Mouse (Mus musculus) heart, adult 11 months (tissue): ENCODE measurements around the gene Rbm7.

Experiments
- DNase-seq: peaks from one replicate; pipeline ENCODE4 v3.0.0; 2022

Rbm7 gene

DNA sequence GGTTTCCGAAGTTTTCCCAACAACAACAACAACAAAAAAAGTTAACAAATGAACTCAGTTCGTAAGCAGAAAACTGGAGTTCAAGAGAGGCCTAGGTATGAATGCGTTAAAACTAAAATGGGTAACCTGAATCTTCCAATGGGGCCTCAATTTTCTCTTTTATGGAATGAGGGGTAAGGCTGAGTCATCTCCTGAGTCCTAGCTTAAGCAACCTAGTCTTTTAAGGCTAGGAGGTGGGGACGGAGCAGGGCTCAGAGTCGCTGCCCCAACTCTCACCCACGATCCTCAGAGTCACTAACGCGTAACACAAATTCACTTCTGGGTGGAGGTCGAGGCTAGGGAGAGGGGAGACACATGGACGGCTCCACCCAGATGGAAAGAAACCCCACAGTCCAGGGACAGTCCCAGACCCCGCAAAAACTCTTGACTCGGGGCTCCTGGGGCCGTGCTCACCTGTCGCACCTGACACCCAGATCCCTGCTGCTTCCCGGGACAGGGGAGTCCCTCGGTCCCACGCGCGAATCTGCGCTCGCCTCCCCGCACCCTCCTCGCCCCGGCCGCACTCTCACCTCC lies 15.2 kb downstream of the Rbm7 start:
- DNase-seq: no peak

DNA sequence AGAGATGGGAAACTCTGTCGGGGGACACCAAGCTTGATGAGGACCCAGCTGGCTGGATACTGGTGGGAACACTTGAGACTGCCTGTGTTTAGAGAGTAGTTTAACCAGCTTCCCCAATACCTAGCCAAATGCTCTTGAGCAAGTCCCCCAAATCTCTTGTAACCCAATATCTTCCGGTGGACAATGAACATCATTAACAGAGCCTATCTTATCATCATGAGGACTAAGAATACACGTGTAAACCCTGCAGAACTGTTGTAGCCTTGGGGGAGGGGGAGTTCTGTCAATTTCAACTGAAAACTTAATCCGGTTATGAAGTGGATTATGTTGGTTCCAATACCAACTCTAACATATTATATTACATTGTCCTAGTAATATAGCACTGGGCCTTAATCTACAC lies 16.3 kb downstream of the Rbm7 start:
- peak; percentile 71 for DNase-seq

DNA sequence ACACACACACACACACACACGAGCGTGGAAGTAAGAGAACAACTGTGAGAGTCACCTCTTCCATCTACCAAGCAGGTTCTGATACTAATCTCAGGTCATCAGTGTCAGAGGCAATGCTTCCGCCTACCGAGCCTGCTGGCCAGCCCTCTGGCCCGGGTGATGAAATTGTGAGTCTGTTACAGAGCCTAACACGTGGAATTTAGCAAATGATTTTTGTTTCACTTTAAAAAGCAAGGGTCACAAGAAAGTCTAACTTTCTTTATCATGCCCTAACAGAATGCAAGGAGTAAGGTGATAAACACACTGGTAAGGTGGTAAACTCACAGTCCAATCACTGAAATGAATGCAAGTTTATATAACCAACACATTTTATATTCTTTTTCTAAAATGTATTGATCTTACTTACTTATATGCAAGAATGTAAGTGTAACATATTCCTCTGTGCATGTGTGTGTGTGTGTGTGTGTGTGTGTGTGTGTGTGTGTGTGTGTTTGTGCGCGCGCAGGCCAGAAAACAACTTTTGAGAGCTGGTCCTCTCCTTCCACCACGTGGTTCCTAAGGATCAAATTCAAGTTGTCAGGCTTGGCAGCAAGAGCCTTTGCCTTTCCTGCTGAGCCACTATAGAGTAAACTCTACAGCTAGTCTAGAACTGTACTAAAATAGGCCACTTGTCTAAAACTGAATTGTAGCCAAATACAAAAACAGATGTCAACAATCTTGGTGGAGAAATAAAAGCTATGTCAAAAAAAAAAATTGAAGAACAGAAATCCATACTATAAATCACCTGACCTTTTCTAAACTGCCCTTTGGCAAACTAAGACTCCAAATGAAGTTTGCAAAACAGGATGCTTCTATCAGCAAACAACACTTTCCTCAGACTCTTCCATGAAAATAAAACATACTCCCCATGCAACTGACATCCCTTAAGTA lies 18.6 kb downstream of the Rbm7 start:
- peak; percentile 66 for DNase-seq

DNA sequence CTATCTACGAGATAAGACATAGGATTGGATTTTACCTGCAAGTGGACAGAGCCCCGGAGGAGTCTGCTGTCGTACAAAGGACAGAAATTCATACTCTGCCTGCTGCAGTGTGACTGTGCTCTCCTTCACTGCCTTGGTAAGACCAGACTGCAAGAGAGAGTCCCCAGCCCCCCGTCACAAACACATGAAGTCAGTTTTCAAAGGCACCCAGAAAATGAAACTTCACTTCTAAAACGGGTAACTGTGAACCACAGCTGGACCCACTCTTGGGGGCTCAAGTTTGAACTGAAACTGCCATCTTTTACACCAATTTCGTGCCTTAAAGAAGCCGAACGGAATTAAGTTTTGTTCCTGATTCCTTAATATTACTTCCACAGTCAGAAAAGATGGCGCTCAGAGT lies 20.7 kb downstream of the Rbm7 start:
- peak; percentile 84 for DNase-seq

DNA sequence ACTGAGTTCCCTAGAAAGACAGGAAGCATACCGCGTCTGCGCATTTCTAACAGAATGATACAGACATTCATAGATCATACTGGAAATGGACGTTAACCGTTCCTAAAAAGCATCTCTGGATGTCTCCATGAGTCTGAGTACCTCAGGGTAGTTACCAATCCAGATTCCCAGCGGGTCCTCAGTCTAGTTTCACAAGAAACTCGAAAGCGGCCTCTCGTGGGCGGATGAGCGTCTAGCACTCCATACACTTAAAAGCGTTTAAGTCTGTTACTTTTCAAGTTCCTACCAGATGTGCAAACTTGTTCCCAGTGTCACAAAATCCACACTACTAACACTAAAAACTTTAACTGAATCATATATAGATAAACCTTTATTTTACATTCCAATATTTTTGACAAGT lies 22.0 kb downstream of the Rbm7 start:
- peak; percentile 52 for DNase-seq

DNA sequence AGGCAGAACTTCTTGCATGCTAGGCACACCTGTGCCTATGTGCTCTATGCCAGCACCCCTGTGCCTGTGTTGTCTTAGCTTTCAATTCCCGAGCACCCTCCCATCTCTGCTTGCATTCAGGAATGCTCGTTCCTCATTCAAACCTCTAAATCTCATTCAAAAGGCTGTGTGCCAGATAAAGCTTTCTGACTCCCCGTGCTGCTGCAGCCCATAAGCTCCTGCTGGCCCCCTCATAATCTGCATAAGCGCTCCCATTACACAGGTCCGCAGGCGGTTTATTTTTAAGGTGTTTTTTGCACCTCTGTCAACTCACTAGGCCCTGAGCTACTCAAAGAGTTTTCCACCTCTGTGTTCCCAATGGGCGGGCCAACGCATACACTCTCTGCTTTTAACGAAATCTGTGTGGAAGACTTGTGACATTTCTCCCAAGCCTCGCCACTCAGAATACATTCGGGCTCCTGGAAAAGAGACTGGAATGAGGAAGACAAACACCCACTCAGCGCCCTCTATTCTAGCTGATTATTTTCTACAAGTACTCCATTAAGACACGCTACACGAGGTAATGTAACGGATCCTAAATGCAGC lies 22.6 kb downstream of the Rbm7 start:
- DNase-seq: peak; percentile 73

DNA sequence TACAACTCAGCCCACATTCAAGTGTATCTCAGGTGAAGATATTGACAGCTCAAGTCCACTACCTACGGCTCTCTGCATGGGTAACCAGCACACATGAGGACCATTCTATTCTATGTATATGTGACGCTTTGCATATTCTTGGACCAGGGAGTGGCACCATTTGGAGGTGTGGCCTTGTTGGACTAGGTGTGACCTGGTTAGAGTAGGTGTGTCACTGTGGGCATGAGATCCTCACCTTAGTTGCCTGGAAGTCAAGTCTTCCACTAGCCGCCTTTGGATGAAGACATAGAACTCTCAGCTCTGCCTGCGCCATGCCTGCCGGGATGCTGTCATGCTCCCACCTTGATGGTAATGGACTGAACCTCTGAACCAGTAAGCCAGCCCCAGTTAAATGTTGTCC lies 27.6 kb downstream of the Rbm7 start:
- peak; percentile 90 for DNase-seq

DNA sequence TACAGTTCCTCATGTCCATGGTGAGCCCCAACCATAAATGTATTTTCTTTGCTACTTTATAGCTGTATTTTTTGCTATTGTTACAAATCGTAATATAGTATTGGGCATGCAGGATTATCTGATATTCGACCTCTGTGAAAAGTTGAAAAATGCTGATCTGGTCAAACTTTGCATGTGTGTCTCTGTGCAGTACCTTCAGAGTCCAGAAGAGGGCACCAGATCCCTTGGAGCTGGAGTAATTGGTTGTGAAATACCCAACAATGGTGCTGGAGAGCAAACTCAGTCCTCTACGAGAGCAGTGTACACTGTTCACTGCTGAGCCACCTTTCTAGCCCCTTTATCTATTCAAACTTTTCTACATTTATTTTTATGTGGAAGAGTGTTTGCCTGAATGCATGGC lies 28.3 kb downstream of the Rbm7 start:
- DNase-seq: peak; percentile 91

DNA sequence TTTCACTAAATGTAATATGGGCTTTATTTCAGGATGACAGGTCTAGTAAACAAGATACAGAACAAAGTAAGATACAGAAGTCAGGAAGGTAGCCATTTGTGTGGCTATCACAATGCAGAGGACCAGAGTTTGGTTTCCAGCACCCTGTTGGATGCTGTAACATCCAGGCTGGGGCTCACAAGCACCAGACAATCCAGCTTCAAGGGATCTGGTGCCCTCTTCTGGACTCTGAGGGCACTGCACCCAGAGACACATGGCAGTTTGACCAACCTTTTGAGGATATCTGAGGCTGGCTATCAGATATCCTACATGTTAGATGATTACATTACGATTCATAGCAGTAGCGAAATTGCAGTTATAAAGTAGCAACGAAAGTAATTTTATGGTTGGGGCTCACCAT lies 29.4 kb downstream of the Rbm7 start:
- peak; percentile 65 for DNase-seq

DNA sequence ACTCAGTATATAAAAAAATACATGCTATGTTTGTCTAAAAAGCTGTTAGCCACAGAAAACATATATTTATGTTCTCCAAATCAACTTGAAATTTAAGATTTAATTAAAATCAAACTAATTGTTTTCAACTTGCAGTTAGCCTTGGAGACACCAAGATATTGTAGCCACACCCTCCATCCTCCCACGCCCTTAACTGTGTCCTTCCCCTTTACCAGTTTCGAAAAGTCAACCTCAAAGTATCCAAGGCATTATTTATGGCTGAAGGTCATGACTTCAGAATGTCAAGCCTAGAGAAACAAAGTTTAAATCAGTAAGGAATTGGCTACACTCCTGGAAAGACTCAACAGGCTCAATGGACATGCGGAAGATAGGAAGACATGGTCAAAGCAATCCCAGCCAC lies 33.6 kb downstream of the Rbm7 start:
- no peak for DNase-seq

DNA sequence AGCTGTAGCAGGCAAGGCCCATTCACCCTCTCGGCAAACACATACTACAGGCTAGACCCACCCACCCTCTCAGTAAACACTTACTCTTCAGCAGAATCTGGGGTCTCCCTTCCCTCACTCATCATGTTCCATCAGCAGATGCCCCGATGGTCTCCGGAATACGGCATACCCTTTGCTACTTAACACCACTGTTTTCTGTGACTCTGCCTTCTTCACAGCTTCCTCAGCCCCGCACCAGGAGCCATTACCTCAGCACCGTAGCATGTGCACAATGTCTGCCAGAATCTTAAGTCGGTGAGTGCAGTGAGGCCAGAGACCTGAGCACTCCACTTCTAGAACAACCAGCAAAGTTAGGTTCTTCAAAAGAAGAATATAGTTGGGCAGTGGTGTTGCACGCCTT lies 34.4 kb downstream of the Rbm7 start:
- DNase-seq: peak; percentile 64

DNA sequence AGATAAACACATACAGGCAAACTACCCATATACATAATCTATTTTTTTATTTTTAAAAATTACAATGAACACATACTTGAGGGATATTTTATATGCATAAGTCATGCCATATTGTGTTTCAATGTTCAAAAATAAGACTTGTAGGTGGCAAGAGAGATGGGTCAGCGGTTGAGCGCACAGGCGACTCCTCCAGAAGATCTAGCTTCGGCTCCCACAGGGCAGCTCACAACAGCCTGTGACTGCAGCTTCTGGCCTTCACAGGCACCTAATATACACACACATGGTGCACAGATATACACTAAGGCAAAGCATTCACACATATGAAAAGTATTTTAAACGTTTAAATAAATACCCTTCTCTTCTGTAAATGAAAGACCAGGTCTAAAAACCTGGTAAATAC lies 35.7 kb downstream of the Rbm7 start:
- DNase-seq: peak; percentile 64

DNA sequence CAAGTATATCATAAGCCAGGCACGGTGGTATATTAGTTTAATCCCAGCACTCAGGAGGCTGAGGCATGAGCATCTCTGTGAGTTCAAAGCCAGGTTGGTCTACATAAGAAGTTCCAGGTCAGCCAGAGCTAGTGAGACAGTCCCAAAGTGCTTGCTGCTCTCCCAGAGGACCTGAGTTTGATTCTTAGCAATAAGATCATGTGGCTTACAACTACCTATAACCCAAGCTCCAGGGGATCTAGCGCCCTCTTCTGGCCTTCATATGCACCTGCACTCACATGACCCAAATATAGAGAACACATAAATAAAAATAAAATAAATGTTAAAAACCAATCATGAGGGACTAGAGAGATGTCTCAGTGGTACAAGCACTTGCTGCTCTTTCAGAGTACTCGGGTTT lies 36.2 kb downstream of the Rbm7 start:
- peak; percentile 75 for DNase-seq

DNA sequence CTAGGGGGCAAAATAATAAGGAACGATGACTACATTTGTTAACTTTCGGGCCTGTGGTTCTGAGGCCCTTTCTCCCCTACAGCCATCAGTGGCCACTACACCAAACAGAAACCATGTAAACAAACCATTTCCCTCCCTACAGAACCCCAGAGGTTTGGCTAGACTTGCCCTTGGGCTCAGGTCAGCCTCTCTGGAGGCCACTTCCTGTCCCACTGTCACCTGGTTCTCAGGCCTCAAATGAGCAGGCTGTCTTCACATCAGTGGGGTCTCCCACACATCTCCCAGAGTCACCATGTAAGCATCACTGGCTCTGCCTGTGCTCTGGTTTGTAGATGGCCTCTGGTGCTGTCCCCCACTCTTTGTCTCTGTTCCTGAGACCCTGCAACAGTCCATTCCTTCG lies 39.1 kb downstream of the Rbm7 start:
- DNase-seq: peak; percentile 57

DNA sequence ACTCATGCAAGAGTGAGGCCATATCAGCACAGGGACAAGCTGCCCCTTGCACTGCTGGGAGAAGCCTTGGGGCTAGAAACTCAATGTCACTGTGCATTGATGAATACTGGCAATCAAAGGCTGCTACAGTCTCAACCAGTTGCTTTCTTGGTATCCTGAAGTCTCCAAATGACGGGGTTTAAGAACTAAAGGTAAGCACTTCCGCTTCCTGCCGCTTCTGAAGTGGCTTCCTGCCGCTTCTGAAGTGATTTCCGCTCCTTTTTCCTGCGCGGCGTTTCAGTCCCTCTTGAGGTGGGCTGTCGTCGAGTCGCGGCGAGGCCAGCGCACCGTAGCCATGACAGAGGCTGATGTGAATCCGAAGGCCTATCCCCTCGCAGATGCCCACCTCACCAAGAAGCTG lies 45.0 kb downstream of the Rbm7 start:
- DNase-seq: peak; percentile 78

DNA sequence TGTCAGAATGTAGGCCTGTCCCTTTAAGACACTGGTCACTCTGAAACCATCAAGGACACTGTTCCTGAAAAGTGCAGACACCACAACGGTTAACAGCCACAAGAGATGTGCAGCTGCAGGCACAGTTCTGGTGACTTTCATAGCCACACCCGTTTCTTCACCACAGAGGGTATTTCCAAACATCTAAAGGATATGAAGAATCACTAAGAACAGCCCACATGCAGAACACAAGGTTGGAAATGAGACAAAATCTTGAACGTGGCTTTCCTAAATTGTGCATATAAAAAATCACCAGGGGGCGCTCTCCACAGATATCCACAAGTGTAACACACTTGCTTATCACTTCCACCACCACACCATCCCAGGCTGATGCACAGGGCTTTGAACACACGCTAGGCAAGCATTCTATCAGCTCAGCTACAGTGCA lies 47.3 kb downstream of the Rbm7 start:
- DNase-seq: peak; percentile 60

DNA sequence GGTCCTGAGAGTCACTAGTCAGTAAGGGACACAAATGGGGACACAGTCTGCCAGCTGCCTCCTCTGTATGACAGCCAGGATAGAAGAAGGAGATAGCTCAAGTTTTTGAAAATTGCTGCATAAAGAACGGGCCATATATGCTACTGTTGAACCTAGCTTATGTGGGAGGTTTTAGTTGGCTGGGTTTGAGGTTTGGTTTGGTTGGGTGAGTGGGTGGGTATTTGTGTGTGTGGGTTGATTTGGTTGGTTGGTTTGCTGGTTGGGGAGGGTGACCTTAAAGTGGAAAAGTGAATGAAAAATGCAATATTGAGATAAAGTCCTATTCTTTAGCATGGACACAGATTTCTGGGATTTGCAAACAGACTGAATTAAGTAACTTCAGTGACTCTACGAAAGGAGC lies 50.3 kb downstream of the Rbm7 start:
- DNase-seq: no peak

DNA sequence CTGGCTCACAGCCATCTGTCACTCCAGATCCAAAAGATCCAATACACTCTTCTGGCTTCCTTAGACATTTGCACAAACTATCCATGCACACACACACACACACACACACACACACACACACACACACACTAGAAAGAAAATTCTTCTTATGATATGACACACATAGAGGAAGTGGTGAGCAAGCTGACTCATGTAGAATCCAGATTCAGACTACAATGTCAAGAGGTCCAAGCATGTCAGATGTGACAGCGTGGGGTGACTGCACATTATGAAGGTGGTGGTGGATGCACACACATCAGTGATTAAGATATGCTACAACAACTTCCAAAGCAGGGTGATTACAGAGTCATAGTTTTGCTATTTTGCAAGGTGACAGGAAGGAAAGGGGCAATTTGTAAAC lies 51.2 kb downstream of the Rbm7 start:
- DNase-seq: peak; percentile 51
